Mouse (Mus musculus): ENCODE data around the gene Slc4a11.

Gene Slc4a11

DNA sequence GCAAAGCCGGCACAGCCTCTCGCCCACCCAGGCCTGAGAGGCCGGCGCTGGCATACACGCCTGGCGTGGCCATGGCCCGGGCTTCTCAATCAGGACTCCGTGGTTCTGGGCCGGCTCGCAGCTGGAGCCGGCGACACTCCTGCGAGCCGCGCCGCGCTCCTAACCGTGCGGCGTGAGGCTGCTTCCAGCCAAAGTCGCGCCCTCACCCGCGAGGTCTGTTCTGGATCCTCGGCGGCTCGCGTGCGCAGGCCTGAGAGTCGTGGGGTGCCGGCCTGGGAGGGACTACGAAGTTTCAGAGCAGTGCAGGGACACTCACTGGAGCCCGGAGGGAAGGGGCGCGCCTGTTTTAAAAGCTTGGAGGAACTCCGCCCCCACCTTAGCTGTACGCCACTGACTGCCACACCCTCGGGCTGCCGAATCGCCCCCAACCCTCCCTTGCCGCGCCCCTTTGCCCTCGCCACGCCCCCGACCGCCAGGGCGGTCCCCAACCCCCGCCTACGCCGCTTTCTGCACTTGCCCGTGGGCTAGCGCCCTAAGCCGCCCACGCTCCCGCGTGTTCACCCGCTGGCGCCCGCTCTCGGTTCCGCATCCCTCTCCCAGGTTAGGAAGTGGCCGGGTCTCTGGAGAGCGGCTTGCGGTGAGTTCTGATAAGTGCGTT lies at the start of gene Slc4a11:
Slc4a11 (minus strand) TSS at position 367 of the 658 bp plus-strand sequence.
- DNase-seq (ENCODE audit: low read depth in 2 of 2, low spot score in 2 of 2) = peak; percentile 30 to 48

DNA sequence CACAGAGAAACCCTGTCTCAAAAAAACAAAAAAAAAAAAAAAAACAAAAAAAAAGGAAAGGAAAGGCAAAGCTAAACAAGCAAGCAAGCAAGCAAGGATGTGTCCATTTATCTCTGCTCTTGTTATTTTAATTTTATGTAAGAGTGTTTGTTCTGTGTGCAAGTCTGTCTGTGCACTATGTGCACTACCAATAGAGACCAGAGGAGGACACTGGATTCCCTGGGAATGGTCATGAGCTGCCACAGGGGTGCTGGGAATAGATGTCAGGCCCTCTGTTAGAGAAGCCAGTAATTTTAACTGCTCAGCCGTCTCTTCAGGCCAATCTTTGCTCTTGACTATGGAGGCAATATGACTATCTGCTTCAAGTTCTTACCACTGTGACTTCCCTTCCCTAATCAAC lies 46.3 kb upstream of the Slc4a11 start:
- DNase-seq (ENCODE audit: low read depth in 2 of 2, low spot score in 2 of 2) = no peak

DNA sequence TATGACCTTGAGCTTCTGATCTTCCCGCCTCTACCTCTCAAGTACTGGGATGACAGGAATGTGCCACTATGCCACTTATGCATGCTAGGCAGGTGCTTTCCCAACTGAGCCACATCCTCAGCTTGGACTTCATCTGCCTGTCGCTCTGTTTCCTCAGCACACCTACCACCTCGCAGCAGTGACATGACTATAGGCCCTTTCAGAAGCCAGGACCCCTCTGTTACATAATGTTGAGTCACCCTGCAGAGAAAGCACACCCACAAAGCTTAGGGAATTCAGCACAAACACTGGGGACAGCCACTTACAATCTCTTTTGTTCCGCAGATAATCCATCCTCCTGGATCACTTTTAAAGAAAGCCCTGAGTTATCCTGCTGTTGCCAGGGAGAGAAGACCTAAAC lies 42.8 kb upstream of the Slc4a11 start:
- no peak for DNase-seq (ENCODE audit: low read depth in 2 of 2, low spot score in 2 of 2)

DNA sequence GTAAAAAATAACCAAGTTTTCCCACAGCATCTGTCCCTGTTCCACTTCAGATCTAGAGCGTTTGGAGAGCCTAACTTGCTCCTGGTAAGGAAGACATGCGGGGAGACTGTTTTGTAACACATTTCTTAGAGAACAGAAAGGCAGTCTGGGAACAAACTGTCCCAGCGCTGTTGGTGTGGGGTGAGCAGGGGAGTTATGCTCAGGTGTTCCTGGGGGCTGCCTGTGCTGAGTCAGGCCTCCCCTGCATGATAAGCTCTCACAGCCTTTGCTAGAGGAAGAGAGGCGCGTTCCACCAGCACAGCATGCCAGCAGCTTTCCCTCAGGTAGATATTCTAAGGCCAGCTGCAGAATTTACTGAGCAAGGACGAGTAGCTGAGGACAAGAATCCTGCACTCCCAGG lies 40.7 kb upstream of the Slc4a11 start:
- no peak for DNase-seq (ENCODE audit: low read depth in 2 of 2, low spot score in 2 of 2)

DNA sequence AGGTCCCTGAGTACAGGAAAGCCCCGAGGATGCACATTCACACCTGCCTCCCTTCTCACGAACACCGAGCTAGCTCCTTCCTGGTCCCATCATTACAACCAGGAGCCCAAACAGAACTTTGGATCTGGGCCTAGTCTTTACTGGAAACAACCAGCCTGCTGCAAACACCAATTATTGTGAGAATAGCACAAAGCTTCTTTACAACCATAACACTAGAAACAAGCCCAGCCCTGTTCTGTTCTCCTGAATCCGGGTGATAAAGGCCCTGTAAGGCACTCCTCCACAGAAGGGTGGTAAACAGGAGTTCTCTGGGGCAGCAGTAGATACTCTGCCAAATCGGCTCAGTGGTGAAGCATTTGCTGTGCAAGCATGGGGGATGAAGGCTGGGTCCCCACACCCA lies 38.0 kb upstream of the Slc4a11 start:
- DNase-seq (ENCODE audit: low read depth in 2 of 2, low spot score in 2 of 2) = no peak

DNA sequence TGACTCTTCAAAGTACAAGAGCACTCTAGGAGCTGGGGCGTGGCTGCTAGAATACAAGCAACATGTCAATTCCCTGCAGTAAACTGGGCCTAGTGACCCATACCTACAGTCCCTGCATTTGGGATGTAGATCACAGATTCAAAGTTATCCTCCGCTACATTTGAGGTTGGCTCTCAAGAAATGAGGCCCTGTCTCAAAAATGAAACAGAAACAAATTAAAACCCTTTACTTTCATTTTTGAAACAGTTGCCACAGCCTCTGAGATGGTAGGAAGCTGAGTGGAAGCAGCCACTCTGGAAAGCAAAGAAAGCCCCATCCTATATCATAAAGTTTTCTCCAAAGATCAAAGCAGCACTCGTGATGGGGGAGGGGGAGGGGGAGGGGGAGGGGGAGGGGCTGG lies 36.1 kb upstream of the Slc4a11 start:
- no peak for DNase-seq (ENCODE audit: low read depth in 2 of 2, low spot score in 2 of 2)

DNA sequence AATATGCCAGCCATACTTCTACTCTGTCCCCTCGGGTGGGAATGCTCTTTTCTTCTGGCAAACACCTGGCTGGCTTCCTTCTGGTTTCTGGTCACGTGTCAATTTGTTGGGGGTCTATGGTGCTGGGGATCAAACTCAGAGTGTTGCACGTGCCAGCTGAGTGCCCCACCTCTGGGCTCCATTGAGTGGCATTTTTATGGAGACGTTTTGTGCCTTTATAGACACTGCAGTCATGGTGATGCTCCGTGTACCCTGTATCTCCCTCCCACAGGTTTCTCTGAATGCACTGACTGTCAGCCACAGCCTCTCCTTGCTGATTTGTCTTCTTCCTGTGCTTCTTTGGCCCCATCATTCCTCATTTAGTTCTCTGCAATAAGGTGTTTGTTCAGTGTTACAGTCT lies 34.5 kb upstream of the Slc4a11 start:
- DNase-seq (ENCODE audit: low read depth in 2 of 2, low spot score in 2 of 2) = no peak

DNA sequence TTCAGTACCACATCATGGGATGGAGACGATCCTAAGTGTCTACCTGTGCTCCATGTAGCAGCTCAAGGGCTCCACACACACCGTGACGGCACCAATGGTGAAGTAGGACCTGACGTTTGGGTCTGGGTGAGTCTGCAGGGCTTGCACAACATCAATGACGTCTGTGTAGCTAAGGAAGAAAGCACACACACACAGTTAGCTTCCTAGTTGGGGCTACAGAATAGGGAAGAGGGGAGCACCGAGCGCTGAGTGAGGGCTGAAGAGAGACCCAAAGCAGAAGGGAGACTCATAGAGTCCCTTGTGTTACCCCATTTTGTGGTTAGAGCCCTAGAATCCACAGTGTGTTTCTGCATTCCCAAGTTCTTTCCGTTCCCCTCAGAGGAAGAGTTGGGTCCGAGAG lies 33.4 kb upstream of the Slc4a11 start:
- no peak for DNase-seq (ENCODE audit: low read depth in 2 of 2, low spot score in 2 of 2)

DNA sequence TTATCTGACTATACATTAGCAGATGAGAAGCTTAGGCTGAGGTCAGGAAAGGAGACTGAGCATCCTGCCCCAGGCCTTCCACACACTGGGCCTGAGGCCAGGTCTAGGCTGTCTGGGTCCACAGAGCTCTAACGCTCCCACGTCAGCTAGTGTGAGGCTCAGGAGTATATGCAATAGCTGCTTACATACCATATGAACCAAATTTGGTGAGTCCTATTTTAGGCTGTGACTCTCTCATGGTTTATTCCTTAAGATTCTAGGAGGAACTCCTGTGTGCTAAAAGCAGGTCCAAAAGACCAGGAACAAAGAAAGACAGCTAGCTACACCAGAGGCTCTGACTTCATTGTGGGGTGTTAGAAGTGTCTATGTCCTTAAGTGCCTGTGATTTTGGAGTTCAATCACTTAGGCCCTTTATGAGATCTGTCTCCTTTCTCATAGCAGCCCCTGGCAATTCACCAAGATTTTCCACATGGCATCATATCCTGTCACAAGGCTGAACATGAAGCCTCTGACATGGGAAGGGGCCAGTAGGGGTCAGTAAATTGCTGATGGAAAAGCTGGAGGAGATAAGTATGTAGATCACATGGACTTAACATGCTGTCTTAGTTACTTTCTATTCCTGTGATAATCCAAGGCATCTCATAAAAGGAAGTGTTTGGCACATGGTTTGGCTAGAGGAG lies 31.7 kb upstream of the Slc4a11 start:
- DNase-seq (ENCODE audit: low read depth in 2 of 2, low spot score in 2 of 2) = no peak

DNA sequence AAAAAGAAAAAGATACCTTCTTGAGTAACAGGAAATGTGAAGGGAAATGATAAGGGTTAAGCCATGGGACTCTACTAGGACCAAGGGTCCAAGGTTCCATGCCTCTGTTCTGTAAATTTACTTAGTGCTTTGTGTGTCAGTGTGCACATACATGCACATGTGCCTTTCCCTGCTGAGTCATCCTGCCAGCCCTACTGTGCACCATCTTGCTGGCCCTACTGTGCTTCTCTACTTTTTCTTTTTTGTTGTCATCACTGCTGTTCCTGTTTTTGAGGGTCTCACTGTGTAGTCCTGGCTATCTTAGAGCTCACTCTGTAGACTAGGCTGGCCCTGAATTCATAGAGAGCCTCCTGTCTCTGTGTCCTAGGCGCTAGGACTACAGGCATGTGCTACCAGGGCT lies 30.4 kb upstream of the Slc4a11 start:
- DNase-seq (ENCODE audit: low read depth in 2 of 2, low spot score in 2 of 2) = no peak

DNA sequence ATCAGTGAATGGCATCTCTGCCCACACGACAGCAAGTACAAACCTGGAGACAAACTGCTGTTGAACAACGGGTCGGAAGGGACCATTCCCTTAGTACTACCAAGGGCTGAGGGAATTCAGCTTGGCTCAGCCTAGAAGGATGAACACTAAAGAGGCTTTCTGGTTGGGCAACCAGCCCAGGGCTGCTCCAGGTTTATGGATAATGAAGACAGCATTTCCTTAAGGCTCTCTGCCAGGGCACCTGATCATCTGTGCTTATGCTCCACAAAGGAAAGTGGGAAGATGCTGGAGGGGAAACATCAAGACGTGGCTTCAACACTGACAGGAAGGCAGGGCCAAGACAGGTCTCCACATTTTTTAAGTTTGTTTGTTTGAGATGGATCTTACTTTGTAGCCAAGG lies 27.1 kb upstream of the Slc4a11 start:
- no peak for DNase-seq (ENCODE audit: low read depth in 2 of 2, low spot score in 2 of 2)

DNA sequence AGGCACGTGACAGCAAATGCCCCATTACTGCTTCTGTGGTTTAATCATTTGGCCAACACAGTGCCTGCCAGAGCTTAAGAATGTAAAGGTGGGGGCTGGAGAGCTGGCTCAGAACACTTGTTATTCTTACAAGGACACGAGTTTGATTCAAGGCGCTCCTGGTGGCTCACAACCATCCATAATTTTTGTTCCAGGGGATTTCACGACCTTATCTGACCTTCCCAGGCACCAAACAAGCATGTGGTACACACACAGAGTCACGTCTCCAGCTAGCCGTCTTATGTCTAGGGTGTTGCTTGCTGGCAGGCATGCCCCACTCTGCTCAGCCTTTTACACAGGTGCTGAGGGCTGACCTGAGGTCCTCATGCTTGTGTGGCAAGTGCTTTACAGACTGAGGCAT lies 20.6 kb upstream of the Slc4a11 start:
- no peak for DNase-seq (ENCODE audit: low read depth in 2 of 2, low spot score in 2 of 2)

DNA sequence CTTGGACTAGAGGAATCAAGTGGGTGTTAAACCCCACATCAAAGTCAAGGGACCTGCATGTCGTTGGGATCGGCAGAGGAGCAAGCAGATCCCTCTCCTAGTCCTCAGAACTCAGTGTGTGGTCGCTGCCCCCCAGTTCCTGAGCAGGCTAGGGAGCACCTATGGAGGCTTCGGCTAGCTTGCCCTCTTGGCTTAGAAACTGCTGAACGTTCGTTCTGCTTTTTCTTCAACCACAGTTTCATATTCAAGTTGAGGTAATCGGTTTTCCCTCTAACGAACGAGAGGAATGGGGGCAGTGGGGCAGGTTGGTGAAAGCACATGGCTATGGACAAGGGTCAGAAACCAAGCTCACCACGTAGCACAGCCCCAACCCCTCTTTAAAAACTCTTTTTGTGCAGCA lies 9.7 kb upstream of the Slc4a11 start:
- no peak for DNase-seq (ENCODE audit: low read depth in 2 of 2, low spot score in 2 of 2)

DNA sequence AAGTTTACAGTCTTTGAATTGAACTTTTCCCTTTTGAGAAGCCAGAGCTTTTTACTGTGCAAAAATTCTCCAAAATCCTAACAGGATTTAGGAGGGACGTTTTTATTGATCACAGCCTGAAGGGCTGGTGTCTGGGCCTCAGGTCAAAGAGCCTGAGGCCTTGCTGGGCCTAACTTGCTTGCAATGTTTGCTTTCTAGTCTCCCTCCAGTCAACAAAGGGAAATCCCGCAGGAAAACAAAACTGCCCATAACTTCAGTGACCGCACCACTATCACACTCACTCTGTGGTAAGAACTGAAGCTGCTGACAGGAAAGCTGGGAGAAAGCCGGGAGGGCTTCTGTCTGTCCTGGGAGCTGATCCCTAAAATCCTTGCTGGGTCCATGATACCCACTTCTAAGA lies 9.3 kb upstream of the Slc4a11 start:
- DNase-seq (ENCODE audit: low read depth in 2 of 2, low spot score in 2 of 2) = no peak

DNA sequence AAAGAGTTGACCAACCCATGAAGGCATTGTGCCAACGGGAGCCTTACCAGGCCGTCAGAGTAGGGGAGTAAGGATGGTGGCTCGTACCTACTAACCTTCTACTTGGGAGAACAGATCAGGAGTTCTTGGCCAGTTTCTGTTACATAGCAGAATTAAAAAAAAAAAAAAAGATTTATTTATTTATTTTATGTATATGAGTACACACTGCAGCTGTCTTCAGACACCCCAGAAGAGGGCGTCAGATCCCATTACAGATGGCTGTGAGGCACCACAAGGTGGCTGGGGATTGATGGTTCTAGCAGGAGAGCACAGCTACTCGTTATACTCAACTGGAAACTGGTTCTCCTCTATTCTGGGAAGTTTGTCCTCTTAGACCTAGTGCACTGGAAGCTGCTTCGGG lies 7.9 kb upstream of the Slc4a11 start:
- no peak for DNase-seq (ENCODE audit: low read depth in 2 of 2, low spot score in 2 of 2)

DNA sequence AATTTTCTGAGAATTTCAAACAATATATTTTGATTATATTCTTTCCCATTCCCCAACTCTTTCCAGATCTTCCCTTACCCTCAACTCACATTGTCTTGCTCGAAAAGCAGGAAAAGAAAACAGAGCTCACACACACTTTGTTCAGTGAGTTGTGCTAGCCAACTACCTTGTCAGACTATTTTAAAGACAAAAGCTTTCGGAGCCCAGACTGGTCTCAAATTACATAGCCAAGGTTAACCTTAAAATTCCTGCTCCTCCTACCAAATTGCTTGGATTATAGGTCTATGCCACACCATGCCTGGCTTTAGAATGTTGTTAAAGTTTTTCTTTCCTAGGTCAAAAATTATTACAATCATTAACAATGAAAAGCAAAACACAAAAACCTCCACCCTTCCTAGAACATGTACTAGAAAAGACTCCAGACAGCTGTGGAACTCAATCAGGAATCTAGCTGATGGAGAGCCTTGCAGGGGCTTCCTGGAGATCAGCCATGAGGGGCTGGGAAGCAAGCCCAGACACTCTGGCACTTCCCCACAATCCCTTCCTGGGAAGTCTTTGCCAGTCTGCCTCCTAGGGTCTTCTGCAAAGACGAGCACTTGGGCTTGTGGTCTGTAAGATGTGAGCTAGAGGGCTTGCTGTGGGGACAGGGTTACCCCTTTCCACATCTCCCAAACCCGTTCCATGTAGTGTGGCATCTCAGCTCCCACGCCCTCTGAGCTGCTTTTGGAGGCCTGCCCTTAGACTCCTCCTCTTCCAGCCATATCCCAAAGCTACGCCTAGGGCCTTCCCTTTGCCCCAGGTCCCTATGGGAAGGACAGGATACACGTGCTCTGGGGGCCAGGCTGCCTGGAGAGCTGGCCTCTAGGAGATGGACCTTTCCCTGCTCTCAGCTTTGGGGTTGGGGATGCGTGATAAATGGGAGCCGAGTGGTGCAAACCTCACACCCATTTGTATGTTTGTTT lies 7.0 kb upstream of the Slc4a11 start:
- no peak for DNase-seq (ENCODE audit: low read depth in 2 of 2, low spot score in 2 of 2)

DNA sequence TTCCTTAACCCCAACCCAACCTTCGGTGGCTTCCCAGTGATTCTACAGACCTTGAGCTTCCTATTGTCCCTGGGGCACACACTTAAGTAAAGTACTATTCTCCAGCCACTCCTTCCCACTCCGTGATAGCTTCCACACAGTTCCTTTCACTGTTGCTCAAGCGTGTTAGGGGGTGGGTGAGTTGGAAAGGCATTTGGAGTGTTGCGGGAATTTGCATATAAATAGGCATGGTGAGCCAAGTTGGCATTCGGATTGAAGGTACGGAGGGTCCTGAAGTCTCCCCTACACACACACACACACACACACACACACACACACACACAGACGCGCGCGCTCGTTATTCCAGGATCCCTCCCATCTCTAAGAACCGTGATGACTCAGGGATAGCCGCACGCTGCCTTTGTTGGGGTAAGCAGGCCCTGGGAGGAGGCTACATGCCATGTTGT lies 525 bp upstream of the Slc4a11 start:
- DNase-seq (ENCODE audit: low read depth in 2 of 2, low spot score in 2 of 2) = no peak

DNA sequence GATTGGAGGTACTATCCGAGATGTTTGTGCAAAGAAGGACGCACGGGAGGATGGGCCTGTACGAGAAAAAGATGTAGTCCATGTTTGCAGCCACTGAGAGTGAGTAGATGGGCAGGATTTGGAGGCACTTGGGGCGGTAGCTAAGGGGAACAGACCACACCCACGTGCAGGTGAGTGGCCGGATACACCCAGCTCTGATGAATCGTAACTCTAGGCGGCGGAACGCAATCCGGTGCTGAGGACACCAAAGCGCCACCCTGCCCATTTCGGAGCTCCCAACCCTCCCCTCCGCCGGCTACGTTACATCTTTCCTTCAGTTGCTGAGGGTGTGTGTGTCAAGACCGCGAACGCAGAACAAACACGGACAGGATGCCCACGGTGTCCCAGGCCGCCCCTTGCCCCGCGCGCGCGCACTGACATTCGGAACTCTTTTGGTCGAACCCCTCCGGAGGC lies 593 bp downstream of the Slc4a11 start:
- DNase-seq (ENCODE audit: low read depth in 2 of 2, low spot score in 2 of 2) = peak in 1 of 2 experiments; percentile 18

DNA sequence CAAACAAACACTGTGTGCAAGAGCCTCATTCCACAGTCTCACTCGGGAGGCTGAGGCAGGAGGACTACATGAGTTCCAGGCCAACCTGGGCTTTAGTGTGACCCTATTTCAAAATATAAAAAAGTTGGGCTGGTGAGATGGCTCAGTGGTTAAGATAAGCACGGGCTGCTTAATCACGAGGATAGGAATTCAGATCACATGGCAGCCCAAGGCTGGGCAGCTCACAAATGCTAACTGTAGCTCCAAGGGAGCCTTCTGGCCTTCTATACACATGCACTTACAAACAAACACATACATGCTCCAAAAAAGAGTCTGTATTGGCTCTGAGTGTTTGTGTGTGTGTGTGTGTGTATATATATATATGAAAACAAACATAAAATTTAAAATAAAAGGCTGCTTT lies 3.8 kb downstream of the Slc4a11 start:
- DNase-seq (ENCODE audit: low read depth in 2 of 2, low spot score in 2 of 2) = no peak

DNA sequence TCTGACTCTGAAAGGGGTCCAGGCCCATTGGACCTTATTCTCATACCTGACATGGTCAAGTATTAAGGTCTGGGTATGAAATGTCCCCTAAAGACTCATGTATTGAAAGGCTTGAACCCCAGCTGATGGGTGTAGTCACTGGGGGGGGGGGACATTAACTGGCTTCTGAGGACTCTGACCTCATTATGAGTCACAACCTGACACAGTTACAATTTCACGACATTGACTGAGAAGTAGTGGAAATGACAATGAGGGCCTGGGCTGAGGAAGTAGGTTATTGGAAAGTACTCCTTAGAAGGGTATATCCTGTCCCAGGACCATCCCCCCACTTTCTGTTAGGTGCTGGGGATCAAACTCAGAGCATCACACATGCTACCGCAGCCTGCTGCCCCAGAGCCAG lies 8.3 kb downstream of the Slc4a11 start:
- no peak for DNase-seq (ENCODE audit: low read depth in 2 of 2, low spot score in 2 of 2)

DNA sequence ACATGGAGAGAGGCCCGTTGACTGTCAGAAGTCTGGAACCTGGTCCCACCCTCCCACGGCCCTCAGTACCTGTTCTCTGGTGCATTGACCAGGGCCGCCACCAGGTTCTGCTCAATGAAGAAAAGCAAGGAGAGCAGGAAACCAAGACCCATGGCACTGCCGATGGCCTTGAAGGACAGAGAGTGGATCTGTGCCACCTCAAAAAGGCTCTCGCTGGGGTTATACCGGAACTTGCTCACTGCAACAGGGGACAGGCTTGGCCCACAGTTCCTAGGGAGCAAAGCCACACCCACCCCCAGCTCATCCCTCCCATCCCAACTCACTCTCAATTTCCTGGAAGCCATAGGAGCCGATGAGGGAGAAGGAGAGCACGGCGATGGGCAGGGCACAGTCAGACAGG lies 11.9 kb downstream of the Slc4a11 start:
- no peak for DNase-seq (ENCODE audit: low read depth in 2 of 2, low spot score in 2 of 2)

DNA sequence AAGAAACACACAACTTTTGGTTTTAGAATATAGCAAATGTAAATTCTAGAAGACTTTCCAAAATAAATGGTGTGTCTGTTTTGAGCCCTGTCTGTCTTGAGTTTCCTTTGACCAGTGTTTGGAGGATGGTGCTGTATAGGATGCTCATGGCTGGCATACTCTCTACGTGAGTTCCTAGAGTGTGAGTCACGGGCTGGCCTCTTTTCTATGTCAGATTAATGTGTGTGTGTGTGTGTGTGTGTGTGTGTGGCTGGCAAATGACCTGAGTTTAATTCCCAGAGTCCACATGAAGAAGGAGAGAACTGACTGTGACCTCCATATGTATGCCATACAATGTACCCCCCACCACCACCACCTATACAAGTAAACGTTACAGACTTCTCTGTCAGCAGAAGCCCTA lies 15.8 kb downstream of the Slc4a11 start:
- no peak for DNase-seq (ENCODE audit: low read depth in 2 of 2, low spot score in 2 of 2)
